Mouse (Mus musculus): ENCODE results near the gene Galr3. TPM values are rescaled to one million over a fixed set of nuclear protein-coding genes. Genes with fewer than 3 reads are reported as not detected.

The Galr3 gene
- total and polyA plus RNA-seq, 3 experiments, result 0.70 to 1.6 (median 1.2) TPM

DNA sequence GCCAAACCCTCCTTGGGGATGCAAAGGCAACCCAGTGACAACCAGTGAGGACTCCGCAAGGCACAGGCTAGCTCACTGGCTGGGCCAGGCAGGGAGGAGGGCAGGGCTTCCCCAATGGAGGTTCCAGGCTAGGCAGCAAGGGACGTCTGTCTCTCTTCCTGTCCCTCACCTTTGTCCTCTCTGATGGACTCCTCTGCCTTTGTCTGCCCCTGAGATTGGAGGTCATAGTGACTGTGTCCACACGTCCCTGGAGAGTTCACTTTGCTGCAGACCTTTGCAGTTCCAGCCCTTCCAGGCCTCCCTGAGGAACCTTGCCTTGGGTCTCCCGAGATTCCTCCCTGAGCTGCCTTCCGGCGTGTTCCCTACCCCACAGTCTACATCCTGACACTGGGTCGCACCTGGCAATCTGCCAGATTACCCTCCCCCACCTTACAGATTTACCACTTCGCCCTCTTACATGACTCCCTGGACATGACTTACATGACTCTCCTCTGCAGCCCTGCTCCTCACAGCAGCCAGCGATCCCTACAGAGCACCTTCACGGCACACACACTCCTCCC, 18.9 kb upstream of the Galr3 start:
- Histone ChIP-seq H3K9me3 (replicated peaks; ENCODE audit: low read length) (no peaks in the 10 kb centered on the region), H3K27ac (ENCODE audit: insufficient read depth, low read depth) (no peak overlapping the region), H3K27me3 (replicated peaks) (peaks cover 74% of the 10 kb centered on the region), H3K4me1 (ENCODE audit: control insufficient read depth in 1 of 2, insufficient read depth in 2 of 2) (peaks cover 0 to 5% of the 10 kb centered on the region in 2 experiments; a peak in 2 of 4 replicates), H3K9ac (ENCODE audit: insufficient read depth, low read depth) (no peak overlapping the region), H3K4me3 (replicated peaks in 1 of 3; ENCODE audit: low read depth in 2 of 3, low read length in 2 of 3, poor library complexity in 1 of 3) (no peak overlapping the region), H3K36me3 (replicated peaks in 1 of 2; ENCODE audit: control insufficient read depth in 1 of 2, insufficient read depth in 1 of 2, low read length in 1 of 2) (no peaks in the 10 kb centered on the region), H3K4me2 (ENCODE audit: insufficient read depth, low read depth, poor library complexity, severe bottlenecking) (no peak overlapping the region), H3K79me2 (replicated peaks; ENCODE audit: control insufficient read depth, extremely low read depth, insufficient read depth, poor library complexity, severe bottlenecking) (no peaks in the 10 kb centered on the region)
- dilution Hi-C loops (cut with MboI; ENCODE audit: extremely low pct_ligation_motif_present, extremely low pct_unique_long_range_greater_than_20kb, low sequenced_read_pairs), result no loop called here
- in situ Hi-C loops (cut with MboI; ENCODE audit: low pct_ligation_motif_present, low pct_unique_long_range_greater_than_20kb, low sequenced_read_pairs), result no loop called here
- TF ChIP-seq RCOR1 (conservative IDR thresholded peaks at IDR 0.05; ENCODE audit: low read depth, low read length) (no peak), E2F4 (IDR thresholded peaks at IDR 0.05; ENCODE audit: insufficient replicate concordance, low read depth, low read length) (no peak), NRF1 (IDR thresholded peaks at IDR 0.05; ENCODE audit: low read depth, low read length) (no peak), ZKSCAN1 (IDR thresholded peaks at IDR 0.05; ENCODE audit: borderline replicate concordance, low read depth, low read length) (no peak), CTCF (conservative IDR thresholded peaks at IDR 0.05 in 1 of 2, IDR thresholded peaks at IDR 0.05 in 1 of 2; ENCODE audit: low read depth in 2 of 2, low read length in 2 of 2) (no peak), HCFC1 (IDR thresholded peaks at IDR 0.05; ENCODE audit: low read depth, low read length) (no peak), POLR2AphosphoS2 (IDR thresholded peaks at IDR 0.05; ENCODE audit: low read depth, low read length) (no peak), BHLHE40 (IDR thresholded peaks at IDR 0.05; ENCODE audit: low read depth, low read length) (no peak), TCF12 (IDR thresholded peaks at IDR 0.05; ENCODE audit: low read depth, low read length) (no peak), MYC (IDR thresholded peaks at IDR 0.05; ENCODE audit: low read depth, low read length) (no peak), TBP (conservative IDR thresholded peaks at IDR 0.05; ENCODE audit: low read depth, low read length) (no peak), USF1 (IDR thresholded peaks at IDR 0.05; ENCODE audit: low read depth, low read length) (no peak), USF2 (conservative IDR thresholded peaks at IDR 0.05; ENCODE audit: low read depth, low read length) (no peak), MXI1 (IDR thresholded peaks at IDR 0.05; ENCODE audit: low read depth, low read length) (no peak), ETS1 (conservative IDR thresholded peaks at IDR 0.05; ENCODE audit: low read depth, low read length) (no peak), NELFE (IDR thresholded peaks at IDR 0.05; ENCODE audit: low read depth, low read length) (no peak), ZC3H11A (IDR thresholded peaks at IDR 0.05; ENCODE audit: low read depth, low read length) (no peak), SMC3 (IDR thresholded peaks at IDR 0.05; ENCODE audit: low read depth, low read length) (no peak), SIN3A (IDR thresholded peaks at IDR 0.05; ENCODE audit: low read length) (no peak)
- no peak for DNase-seq (ENCODE audit: extremely low read depth)

- in situ Hi-C loops (cut with MboI; ENCODE audit: low pct_ligation_motif_present, low pct_unique_long_range_greater_than_20kb, low sequenced_read_pairs), result no loop called here
- H3K36me3 ChIP-seq (replicated peaks in 1 of 2; ENCODE audit: control insufficient read depth in 1 of 2, insufficient read depth in 1 of 2, low read length in 1 of 2), result no peaks in the 10 kb centered on the region
- dilution Hi-C loops (cut with MboI; ENCODE audit: extremely low pct_ligation_motif_present, extremely low pct_unique_long_range_greater_than_20kb, low sequenced_read_pairs), result no loop called here
- no peak overlapping the region for H3K9ac ChIP-seq (ENCODE audit: insufficient read depth, low read depth)
- peaks cover 79% of the 10 kb centered on the region for H3K27me3 ChIP-seq (replicated peaks)
- H3K4me3 ChIP-seq (replicated peaks in 1 of 3; ENCODE audit: low read depth in 2 of 3, low read length in 2 of 3, poor library complexity in 1 of 3), result no peak overlapping the region
- peaks cover 0 to 7% of the 10 kb centered on the region in 2 experiments; a peak in 2 of 4 replicates for H3K4me1 ChIP-seq (ENCODE audit: control insufficient read depth in 1 of 2, insufficient read depth in 2 of 2)
- no peak overlapping the region for H3K4me2 ChIP-seq (ENCODE audit: insufficient read depth, low read depth, poor library complexity, severe bottlenecking)
- no peak overlapping the region for H3K27ac ChIP-seq (ENCODE audit: insufficient read depth, low read depth)
- TF ChIP-seq ZKSCAN1 (IDR thresholded peaks at IDR 0.05; ENCODE audit: borderline replicate concordance, low read depth, low read length), result no peak
- no peak for TF ChIP-seq MYC (IDR thresholded peaks at IDR 0.05; ENCODE audit: low read depth, low read length)
- no peak for TF ChIP-seq ZNF384 (IDR thresholded peaks at IDR 0.05; ENCODE audit: low read depth, low read length)
- TF ChIP-seq MAFK (IDR thresholded peaks at IDR 0.05; ENCODE audit: insufficient replicate concordance, low read length), result no peak
- no peak for TF ChIP-seq JUN (IDR thresholded peaks at IDR 0.05; ENCODE audit: insufficient read depth, low read depth, low read length)
- no peak for TF ChIP-seq JUND (conservative IDR thresholded peaks at IDR 0.05; ENCODE audit: low read depth, low read length)
- no peak for TF ChIP-seq IRF4 (IDR thresholded peaks at IDR 0.05; ENCODE audit: low read depth, low read length)
- no peak for TF ChIP-seq TBP (conservative IDR thresholded peaks at IDR 0.05; ENCODE audit: low read depth, low read length)
- TF ChIP-seq HCFC1 (IDR thresholded peaks at IDR 0.05; ENCODE audit: low read depth, low read length), result no peak
- no peak for TF ChIP-seq CTCF (conservative IDR thresholded peaks at IDR 0.05 in 1 of 2, IDR thresholded peaks at IDR 0.05 in 1 of 2; ENCODE audit: low read depth in 2 of 2, low read length in 2 of 2)
- TF ChIP-seq NELFE (IDR thresholded peaks at IDR 0.05; ENCODE audit: low read depth, low read length), result no peak
- no peak for TF ChIP-seq ETS1 (conservative IDR thresholded peaks at IDR 0.05; ENCODE audit: low read depth, low read length)
- no peak for TF ChIP-seq POLR2AphosphoS2 (IDR thresholded peaks at IDR 0.05; ENCODE audit: low read depth, low read length)
- no peak for TF ChIP-seq GABPA (IDR thresholded peaks at IDR 0.05; ENCODE audit: insufficient replicate concordance, low read depth, low read length)
- TF ChIP-seq ZMIZ1 (IDR thresholded peaks at IDR 0.05; ENCODE audit: low read depth, low read length), result no peak
- TF ChIP-seq TCF12 (IDR thresholded peaks at IDR 0.05; ENCODE audit: low read depth, low read length), result no peak
- no peak for TF ChIP-seq UBTF (IDR thresholded peaks at IDR 0.05; ENCODE audit: low read depth, low read length)
- no peak for TF ChIP-seq CHD1 (IDR thresholded peaks at IDR 0.05; ENCODE audit: low read depth, low read length)
- no peak for TF ChIP-seq MAZ (IDR thresholded peaks at IDR 0.05; ENCODE audit: low read depth, low read length)
- TF ChIP-seq MXI1 (IDR thresholded peaks at IDR 0.05; ENCODE audit: low read depth, low read length), result no peak
- H3K79me2 ChIP-seq (replicated peaks; ENCODE audit: control insufficient read depth, extremely low read depth, insufficient read depth, poor library complexity, severe bottlenecking), result no peaks in the 10 kb centered on the region
- DNase-seq (ENCODE audit: extremely low read depth), result no peak
- H3K9me3 ChIP-seq (replicated peaks; ENCODE audit: low read length), result no peaks in the 10 kb centered on the region
Observed at GRCm38 (mm10) chr15:79023366-79023765, 18.3 kb upstream of the Galr3 start.

Measured in CH12.LX (cell line).